Mouse (Mus musculus): ENCODE results near the gene Socs4.

Gene Socs4

GRCm38 (mm10) chr14:47276637-47277393 lies at the start of gene Socs4, which contains the start of gene Wdhd1:
Gene Socs4, plus strand, starts transcription at chr14:47276931.
Gene Wdhd1, minus strand, starts transcription at chr14:47276857.
- peak; percentile 94 for DNase-seq

- no peak for DNase-seq
Measured at GRCm38 (mm10) chr14:47229796-47230376, 46.8 kb upstream of the Socs4 start.

GRCm38 (mm10) chr14:47233602-47234001 lies 43.1 kb upstream of the Socs4 start:
- no peak for DNase-seq

- DNase-seq: no peak
Measured at GRCm38 (mm10) chr14:47234032-47234431, 42.7 kb upstream of the Socs4 start.

GRCm38 (mm10) chr14:47234526-47235250 lies 42.0 kb upstream of the Socs4 start:
- DNase-seq: no peak

- DNase-seq: no peak
Measured at GRCm38 (mm10) chr14:47236491-47236890, 40.2 kb upstream of the Socs4 start.

GRCm38 (mm10) chr14:47237286-47237685 lies 39.4 kb upstream of the Socs4 start:
- DNase-seq: no peak

GRCm38 (mm10) chr14:47240600-47240999 lies 36.1 kb upstream of the Socs4 start:
- no peak for DNase-seq

GRCm38 (mm10) chr14:47241046-47241445 lies 35.7 kb upstream of the Socs4 start:
- no peak for DNase-seq

- DNase-seq: peak; percentile 13
Measured at GRCm38 (mm10) chr14:47242753-47243152, 34.0 kb upstream of the Socs4 start.

- no peak for DNase-seq
Measured at GRCm38 (mm10) chr14:47249839-47250238, 26.9 kb upstream of the Socs4 start.

GRCm38 (mm10) chr14:47264866-47265265 lies 11.9 kb upstream of the Socs4 start:
- DNase-seq: no peak

- DNase-seq: no peak
Measured at GRCm38 (mm10) chr14:47265829-47266228, 10.9 kb upstream of the Socs4 start.

- no peak for DNase-seq
Measured at GRCm38 (mm10) chr14:47269056-47269455, 7.7 kb upstream of the Socs4 start.

- DNase-seq: no peak
Measured at GRCm38 (mm10) chr14:47269706-47270105, 7.0 kb upstream of the Socs4 start.

GRCm38 (mm10) chr14:47273751-47274150 lies 3.0 kb upstream of the Socs4 start:
- DNase-seq: no peak

GRCm38 (mm10) chr14:47275417-47275816 lies 1.3 kb upstream of the Socs4 start:
- no peak for DNase-seq

GRCm38 (mm10) chr14:47276036-47276603 lies 611 bp upstream of the Socs4 start:
- DNase-seq: no peak

- no peak for DNase-seq
Measured at GRCm38 (mm10) chr14:47279058-47279457, 2.3 kb downstream of the Socs4 start.

GRCm38 (mm10) chr14:47281535-47281934 lies 4.8 kb downstream of the Socs4 start:
- no peak for DNase-seq

- no peak for DNase-seq
Measured at GRCm38 (mm10) chr14:47283568-47283967, 6.8 kb downstream of the Socs4 start.

GRCm38 (mm10) chr14:47285271-47285670 lies 8.5 kb downstream of the Socs4 start:
- no peak for DNase-seq

GRCm38 (mm10) chr14:47286215-47286614 lies 9.5 kb downstream of the Socs4 start:
- DNase-seq: no peak

GRCm38 (mm10) chr14:47287021-47287420 lies 10.3 kb downstream of the Socs4 start:
- DNase-seq: no peak

Measured in lung, postnatal 14 days (tissue).